Mouse (Mus musculus) embryonic facial prominence, embryonic 10.5 days (tissue): Measurements from ENCODE around the gene Olfr1122. TPM values are rescaled to one million over a fixed set of nuclear protein-coding genes. Genes with fewer than 3 reads are reported as not detected.
"Not testable (repeated sequence)": the region's sequence is repeated elsewhere in the genome, so short reads cannot be mapped to it uniquely, and the experiment has no call there.

Experiments
- DNase-seq: peaks from one replicate; pipeline ENCODE4 v3.0.0-alpha.2; 2017; ENCODE audit warnings: low spot score
- H3K27ac ChIP-seq: fragments of 300-500 bp; sonication (generic); replicated peaks from 2 replicates; pipeline ENCODE4 v1.5.1; 2016; ENCODE audit warnings: mild to moderate bottlenecking
- H3K27me3 ChIP-seq: fragments of 300-500 bp; sonication (generic); replicated peaks from 2 replicates; pipeline ENCODE4 v1.6.1; 2016; ENCODE audit warnings: low read depth, mild to moderate bottlenecking; ENCODE audit not compliant: poor library complexity, severe bottlenecking
- H3K36me3 ChIP-seq: fragments of 300-500 bp; sonication (generic); replicated peaks from 2 replicates; pipeline ENCODE4 v1.6.1; 2016; ENCODE audit warnings: mild to moderate bottlenecking, moderate library complexity
- H3K4me1 ChIP-seq: fragments of 300-500 bp; sonication (generic); 2 replicates; pipeline ENCODE4 v1.6.1; 2016
- H3K4me3 ChIP-seq: fragments of 300-500 bp; sonication (generic); 2 replicates; pipeline ENCODE4 v1.5.1; 2016; ENCODE audit warnings: mild to moderate bottlenecking, moderate library complexity
- H3K9me3 ChIP-seq: fragments of 300-500 bp; sonication (generic); 2 replicates; pipeline ENCODE4 v1.6.1; 2016; ENCODE audit warnings: mild to moderate bottlenecking
- WGBS: fragments of 180-500 bp; shearing (Covaris S2); methylation state at CpG from one replicate; pipeline ENCODE4 v1.1.7; 2016; 5-methylcytosine and 5-hydroxymethylcytosine counted together
- polyA plus RNA-seq: library from polyadenylated mRNA; unstranded; fragments of >200 nt; fragmentation: Nextera tagmentation; extraction: Ambion mirVana; gene quantifications from 2 replicates; pipeline ENCODE4 v1.2.1, GENCODE M21; 2016

Gene Olfr1122
- not detected in 2 replicates for polyA plus RNA-seq

GRCm38 (mm10) chr2:87385549-87385948 lies at the start of gene Olfr1122:
Olfr1122 (plus strand) TSS chr2:87385849.
- Histone ChIP-seq H3K27me3 (no peaks in the 10 kb centered on the region), H3K27ac (no peak within 1 kb of the TSS), H3K4me3 (no peak within 1 kb of the TSS), H3K9me3 (no peaks in the 10 kb centered on the region), H3K36me3 (no peaks in the 10 kb centered on the region), H3K4me1 (no peaks in the 10 kb centered on the region)
- no peak for DNase-seq
- 92% methylated on average over 2 of the region's 2 CpGs for whole genome bisulfite sequencing

DNA sequence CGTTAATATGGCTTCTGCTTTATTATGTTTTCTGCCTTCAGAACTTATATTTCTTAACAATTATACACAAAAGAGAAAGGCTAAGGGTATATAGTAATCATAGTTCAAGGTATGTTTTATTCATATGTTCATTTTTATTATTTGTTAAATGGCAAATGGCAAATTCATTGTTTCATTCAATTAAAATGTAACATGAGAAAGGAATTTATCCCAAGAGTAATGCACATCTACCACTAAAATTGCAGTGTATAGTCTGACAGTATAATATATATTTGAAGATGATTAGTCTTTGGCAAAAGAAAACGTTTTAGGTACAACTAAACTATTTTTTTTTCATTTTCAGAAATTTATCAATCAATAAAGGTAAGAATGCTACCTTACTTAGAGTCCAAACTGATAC lies 31.1 kb upstream of the Olfr1122 start, which contains the start of gene Olfr1120:
Gene Olfr1120, plus strand, starts transcription at position 301 of the 400 bp plus-strand sequence.
- WGBS, result 60% methylated on average over 2 of the region's 2 CpGs
- Histone ChIP-seq H3K4me3 (no peak within 1 kb of the TSS), H3K27ac (no peak within 1 kb of the TSS), H3K36me3 (no peaks in the 10 kb centered on the region), H3K27me3 (no peaks in the 10 kb centered on the region), H3K4me1 (no peaks in the 10 kb centered on the region), H3K9me3 (no peaks in the 10 kb centered on the region)
- DNase-seq, result no peak

DNA sequence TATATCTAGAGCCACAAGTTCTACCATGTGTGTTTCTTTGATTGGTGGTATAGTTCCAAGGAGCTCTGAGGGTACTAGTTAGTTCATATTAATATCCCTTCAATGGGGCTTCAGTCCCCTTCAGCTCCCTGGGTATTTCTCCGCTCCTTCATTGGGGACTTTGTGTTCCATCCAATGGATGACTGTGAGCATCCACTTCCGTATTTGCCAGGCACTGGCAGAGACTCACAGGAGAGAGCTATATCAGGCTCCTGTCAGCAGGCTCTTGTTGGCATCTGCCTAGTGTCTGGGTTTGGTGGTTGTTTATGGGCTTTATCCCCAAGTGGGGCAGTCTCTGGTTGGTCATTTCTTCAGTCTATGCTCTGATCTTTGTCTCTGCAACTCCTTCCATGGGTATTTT lies 25.5 kb upstream of the Olfr1122 start:
- WGBS, result 95% methylated on average over 2 of the region's 2 CpGs
- not testable (repeated sequence) for H3K36me3 ChIP-seq, H3K4me3 ChIP-seq, DNase-seq, H3K27ac ChIP-seq, H3K4me1 ChIP-seq, H3K27me3 ChIP-seq, H3K9me3 ChIP-seq

DNA sequence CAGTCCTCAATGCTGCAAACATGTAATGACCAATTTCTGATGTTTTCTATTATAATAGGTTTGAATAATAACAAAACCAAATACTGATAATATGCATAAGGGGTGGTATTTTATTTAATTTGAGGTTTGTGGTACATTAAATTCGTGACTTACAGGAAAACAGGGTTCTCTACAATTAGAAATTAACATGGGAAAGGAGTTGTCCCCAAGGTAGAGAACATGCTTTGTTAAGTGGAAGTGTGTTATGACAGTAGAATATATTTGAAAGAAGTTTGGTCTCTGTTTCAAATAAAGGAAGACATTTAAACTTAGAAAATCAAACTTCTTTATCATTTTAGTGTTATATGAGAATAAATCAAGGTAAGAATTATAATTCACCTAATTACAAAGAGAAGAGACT lies 16.1 kb upstream of the Olfr1122 start, which contains the start of gene Olfr1121:
Gene Olfr1121, plus strand, starts transcription at position 301 of the 400 bp plus-strand sequence.
- WGBS, result 46% methylated on average over 1 of the region's 1 CpGs
- Histone ChIP-seq H3K36me3 (no peaks in the 10 kb centered on the region), H3K4me1 (no peaks in the 10 kb centered on the region), H3K9me3 (no peaks in the 10 kb centered on the region), H3K27ac (no peak within 1 kb of the TSS), H3K27me3 (no peaks in the 10 kb centered on the region), H3K4me3 (no peak within 1 kb of the TSS)
- DNase-seq, result no peak

GRCm38 (mm10) chr2:87371726-87372125 lies 13.9 kb upstream of the Olfr1122 start:
- no peak for DNase-seq
- Histone ChIP-seq H3K27ac (no peak overlapping the region), H3K27me3 (no peaks in the 10 kb centered on the region), H3K9me3 (no peaks in the 10 kb centered on the region), H3K4me1 (no peaks in the 10 kb centered on the region), H3K36me3 (no peaks in the 10 kb centered on the region), H3K4me3 (no peak overlapping the region)
- 87% methylated on average over 4 of the region's 4 CpGs for WGBS

- DNase-seq, result no peak
- Histone ChIP-seq H3K4me3 (no peak overlapping the region), H3K27me3 (no peaks in the 10 kb centered on the region), H3K4me1 (no peaks in the 10 kb centered on the region), H3K36me3 (no peaks in the 10 kb centered on the region), H3K27ac (no peak overlapping the region), H3K9me3 (no peaks in the 10 kb centered on the region)
- whole genome bisulfite sequencing, result 88% methylated on average over 2 of the region's 2 CpGs
Measured at GRCm38 (mm10) chr2:87383935-87384334, 1.7 kb upstream of the Olfr1122 start.

DNA sequence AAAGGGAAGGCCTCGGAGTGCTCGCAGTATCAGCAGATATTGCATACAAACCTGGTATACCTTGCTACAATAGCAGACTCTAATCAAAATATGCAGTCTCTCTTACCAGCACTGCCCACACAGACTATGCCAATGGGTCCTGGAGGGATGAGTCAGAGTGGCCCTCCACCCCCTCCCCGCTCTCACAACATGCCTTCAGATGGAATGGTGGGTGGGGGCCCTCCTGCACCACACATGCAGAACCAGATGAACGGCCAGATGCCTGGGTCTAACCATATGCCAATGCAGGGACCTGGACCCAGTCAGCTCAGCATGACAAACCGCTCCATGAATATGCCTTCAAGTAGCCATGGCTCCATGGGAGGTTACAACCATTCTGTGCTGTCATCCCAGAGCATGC lies 8.0 kb downstream of the Olfr1122 start:
- WGBS, result 90% methylated on average over 5 of the region's 5 CpGs
- not testable (repeated sequence) for H3K9me3 ChIP-seq, H3K4me1 ChIP-seq, DNase-seq, H3K4me3 ChIP-seq, H3K27ac ChIP-seq, H3K36me3 ChIP-seq, H3K27me3 ChIP-seq

DNA sequence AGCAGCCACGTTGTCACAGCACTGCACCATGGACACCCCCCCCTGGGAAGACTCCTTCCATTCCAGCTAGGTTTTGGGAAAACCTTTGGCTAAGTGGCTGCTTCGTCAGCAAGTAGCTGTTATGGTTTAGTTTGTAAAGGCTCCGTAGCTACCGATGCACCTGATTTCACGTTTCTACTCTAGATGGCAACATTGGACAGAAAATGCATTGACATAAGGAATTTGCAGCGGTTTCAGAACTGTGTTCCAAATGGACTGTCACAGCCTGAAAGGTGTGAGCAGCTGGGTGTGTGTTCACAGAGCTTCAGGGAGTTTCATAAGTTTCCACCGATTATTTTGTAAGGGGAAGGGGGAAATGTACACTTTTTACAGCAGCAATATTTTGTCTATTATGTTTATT lies 9.0 kb downstream of the Olfr1122 start:
- H3K4me3 ChIP-seq, DNase-seq, H3K27me3 ChIP-seq, H3K4me1 ChIP-seq, H3K9me3 ChIP-seq, H3K36me3 ChIP-seq, H3K27ac ChIP-seq: not testable (repeated sequence)
- 90% methylated on average over 7 of the region's 7 CpGs for WGBS

- Histone ChIP-seq H3K27ac (no peak within 1 kb of the TSS), H3K27me3 (no peaks in the 10 kb centered on the region), H3K4me1 (no peaks in the 10 kb centered on the region), H3K9me3 (no peaks in the 10 kb centered on the region), H3K36me3 (no peaks in the 10 kb centered on the region), H3K4me3 (no peak within 1 kb of the TSS)
- WGBS, result 85% methylated on average over 1 of the region's 1 CpGs
- DNase-seq, result no peak
Measured at GRCm38 (mm10) chr2:87416335-87416734, 30.7 kb downstream of the Olfr1122 start, which contains the start of gene Olfr1123. Olfr1123 (plus strand) TSS chr2:87416635.

DNA sequence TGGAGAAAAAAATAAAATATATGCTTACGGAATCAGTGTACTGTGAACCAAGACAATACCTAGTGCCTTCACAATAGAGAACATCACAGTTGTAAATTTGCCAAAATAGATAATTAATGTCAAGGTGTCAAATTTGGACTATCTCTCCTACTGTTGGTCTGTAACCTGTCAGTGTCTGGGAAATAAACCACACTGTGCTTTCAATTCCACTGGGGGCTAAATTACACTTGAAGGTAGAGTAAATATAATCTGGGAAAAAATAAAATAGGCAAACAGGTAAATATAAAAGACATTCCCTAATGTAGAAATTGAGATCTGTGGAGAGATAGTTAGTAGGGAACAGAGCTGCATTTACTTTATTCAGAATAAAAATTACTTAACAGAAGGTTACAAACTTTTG lies 44.3 kb downstream of the Olfr1122 start, which contains the start of gene Olfr1124:
Gene Olfr1124, plus strand, starts transcription at position 301 of the 400 bp plus-strand sequence.
- Histone ChIP-seq H3K9me3 (no peaks in the 10 kb centered on the region), H3K27me3 (no peaks in the 10 kb centered on the region), H3K27ac (no peak within 1 kb of the TSS), H3K36me3 (no peaks in the 10 kb centered on the region), H3K4me1 (no peaks in the 10 kb centered on the region), H3K4me3 (no peak within 1 kb of the TSS)
- 95% methylated on average over 1 of the region's 1 CpGs for WGBS
- no peak for DNase-seq

DNA sequence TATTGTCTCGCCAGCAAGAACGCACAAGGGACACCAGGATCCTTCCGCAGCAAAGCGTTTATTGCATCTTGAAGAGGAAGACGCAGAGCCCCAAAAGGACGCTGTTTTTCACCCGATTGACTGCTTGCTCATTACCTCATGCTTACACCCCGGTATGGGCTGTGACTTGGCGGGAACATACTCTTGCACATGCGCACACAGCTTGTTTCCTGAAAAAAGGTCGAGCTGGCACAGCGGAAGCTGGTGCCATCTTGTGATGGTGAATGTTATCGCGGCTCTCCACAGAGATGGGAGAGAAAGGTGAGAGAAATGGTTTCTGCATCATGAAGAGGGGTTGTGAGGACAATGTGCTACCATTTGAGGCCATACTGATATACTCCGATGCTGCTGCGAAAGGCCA lies 52.1 kb downstream of the Olfr1122 start:
- Histone ChIP-seq H3K4me3 (no peak overlapping the region), H3K27me3 (no peaks in the 10 kb centered on the region), H3K9me3 (no peaks in the 10 kb centered on the region), H3K4me1 (no peaks in the 10 kb centered on the region), H3K36me3 (no peaks in the 10 kb centered on the region), H3K27ac (no peak overlapping the region)
- WGBS, result 92% methylated on average over 16 of the region's 16 CpGs
- no peak for DNase-seq
